Mouse (Mus musculus): Measurements from ENCODE around the gene Acss1. TPM values are rescaled to one million over a fixed set of nuclear protein-coding genes. Genes with fewer than 3 reads are reported as not detected.

Gene Acss1
- polyA plus RNA-seq, 1 experiment from 2014 or later = 26.5 TPM

DNA sequence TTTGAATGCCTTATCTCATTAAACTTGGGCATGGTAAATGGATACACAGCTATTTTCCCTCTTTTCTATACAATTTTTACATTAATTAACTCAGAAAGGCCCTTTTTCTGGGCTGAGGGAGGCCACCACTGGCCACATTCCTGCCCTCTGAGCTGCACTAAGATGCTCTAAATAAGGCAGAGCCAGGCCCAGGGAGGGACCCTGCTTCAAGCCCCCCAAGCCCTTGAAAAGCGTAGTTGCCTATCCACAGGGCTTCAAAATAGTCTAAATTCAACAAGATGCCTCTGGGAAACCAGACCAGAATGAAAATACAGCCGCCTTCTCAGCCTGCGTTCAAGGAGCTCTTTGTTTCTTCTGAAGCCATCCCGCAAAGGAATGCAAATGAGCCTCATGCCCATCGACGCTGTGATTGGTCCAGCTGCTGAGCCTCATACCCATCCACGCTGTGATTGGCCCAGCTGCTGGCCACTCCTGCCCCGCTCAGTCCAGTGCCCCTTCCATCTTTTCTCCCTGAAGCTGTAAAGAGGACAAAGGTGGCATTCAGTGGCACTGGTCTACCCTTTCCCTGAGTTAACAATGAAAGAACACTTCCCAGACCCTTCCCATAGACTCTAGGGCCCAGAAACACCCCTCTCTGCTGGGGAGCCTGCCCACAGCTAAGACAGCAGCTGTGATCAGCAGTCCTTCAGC, 24.4 kb downstream of the Acss1 start:
- H3K36me3 ChIP-seq (ENCODE audit: inconsistent target) = peaks cover 14% of the 10 kb centered on the region
- no peak overlapping the region for H3K4me3 ChIP-seq (ENCODE audit: inconsistent target)
- no peak overlapping the region for H3K27ac ChIP-seq
- 92% methylated on average over 7 of the region's 8 CpGs for WGBS (ENCODE audit: missing documents)
- peaks cover 23% of the 10 kb centered on the region; the same call in 1 of the 2 replicates for H3K79me2 ChIP-seq (ENCODE audit: inconsistent target)

DNA sequence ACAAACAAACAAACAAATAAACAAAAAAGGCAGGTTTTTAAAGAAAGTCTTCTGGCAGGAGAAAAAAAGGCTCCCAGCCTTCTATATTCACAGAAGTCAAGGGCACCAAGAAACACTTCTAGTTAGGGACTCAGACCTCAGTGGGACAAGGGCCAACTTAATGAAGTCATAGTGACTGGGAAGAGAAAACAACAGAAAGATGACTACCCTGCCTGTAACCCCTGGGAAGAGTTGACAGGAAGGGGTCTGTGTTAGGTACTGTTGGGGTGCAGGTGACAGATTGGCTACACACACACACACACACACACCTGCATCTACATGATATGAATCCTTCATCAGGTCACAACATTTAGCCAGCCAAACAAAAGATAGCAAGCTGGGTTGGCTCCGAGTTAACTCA, 25.1 kb downstream of the Acss1 start:
- Histone ChIP-seq H3K27ac (no peak overlapping the region), H3K36me3 (ENCODE audit: inconsistent target) (peaks cover 14% of the 10 kb centered on the region), H3K4me3 (ENCODE audit: inconsistent target) (no peak overlapping the region), H3K79me2 (ENCODE audit: inconsistent target) (peaks cover 23% of the 10 kb centered on the region; the same call in 1 of the 2 replicates)
- WGBS (ENCODE audit: missing documents) = 89% methylated on average over 1 of the region's 1 CpGs

DNA sequence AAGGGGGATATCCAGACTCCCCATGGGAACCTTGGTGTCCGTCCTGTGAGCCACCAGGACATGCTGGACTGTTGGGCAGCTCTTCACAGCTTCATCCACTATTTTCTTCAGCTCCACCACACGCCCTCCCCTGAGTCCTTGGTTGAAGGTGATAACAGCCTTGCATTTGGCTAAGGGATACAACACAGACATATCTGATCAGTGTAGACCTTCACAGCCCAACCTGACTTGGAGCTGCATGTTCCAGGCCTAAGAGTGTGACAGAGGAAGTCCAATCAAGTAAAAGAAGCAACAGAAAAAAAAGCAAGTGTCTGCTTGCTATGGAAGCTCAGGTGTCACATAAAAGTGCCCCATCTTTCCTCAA, 29.9 kb downstream of the Acss1 start:
- no peak overlapping the region for H3K27ac ChIP-seq
- H3K36me3 ChIP-seq (ENCODE audit: inconsistent target) = peaks cover 43% of the 10 kb centered on the region
- no peaks in the 10 kb centered on the region for H3K79me2 ChIP-seq (ENCODE audit: inconsistent target)
- H3K4me3 ChIP-seq (ENCODE audit: inconsistent target) = no peak overlapping the region
- WGBS (ENCODE audit: missing documents) = 100% methylated on average over 2 of the region's 2 CpGs

DNA sequence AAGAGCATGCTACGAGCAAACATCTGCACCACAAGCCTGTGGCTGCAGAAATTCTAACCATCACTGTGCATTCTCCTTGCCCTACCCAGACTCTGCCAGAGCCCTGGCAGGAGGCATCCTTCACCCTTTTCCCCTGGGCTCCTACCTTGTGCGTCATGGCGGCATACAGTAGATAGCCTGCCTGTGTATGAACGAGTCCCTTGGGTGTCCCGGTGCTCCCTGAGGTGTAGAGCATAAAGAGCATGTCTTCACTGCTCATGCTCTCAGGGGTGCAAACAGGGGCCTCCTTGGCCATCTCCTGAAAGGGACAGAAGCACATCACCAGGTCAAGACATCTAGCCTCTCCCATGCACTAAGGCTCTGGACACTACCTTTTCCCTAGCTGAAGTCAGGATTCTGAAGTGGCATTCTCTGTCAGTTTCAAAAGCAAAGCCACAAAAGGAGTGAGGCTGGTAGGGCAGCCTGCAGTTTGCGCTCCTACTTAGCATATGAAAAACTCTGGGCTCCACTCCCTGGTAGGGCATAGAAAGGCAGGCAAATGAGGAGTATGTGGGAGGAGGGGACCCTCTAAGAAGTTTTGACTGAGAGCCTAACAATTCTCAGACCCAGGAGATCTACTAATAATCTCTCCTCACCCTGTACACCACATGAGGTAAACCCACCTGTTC, 30.5 kb downstream of the Acss1 start:
- Histone ChIP-seq H3K79me2 (ENCODE audit: inconsistent target) (no peaks in the 10 kb centered on the region), H3K27ac (no peak overlapping the region), H3K36me3 (ENCODE audit: inconsistent target) (peaks cover 46% of the 10 kb centered on the region), H3K4me3 (ENCODE audit: inconsistent target) (no peak overlapping the region)
- WGBS (ENCODE audit: missing documents) = 89% methylated on average over 6 of the region's 6 CpGs

DNA sequence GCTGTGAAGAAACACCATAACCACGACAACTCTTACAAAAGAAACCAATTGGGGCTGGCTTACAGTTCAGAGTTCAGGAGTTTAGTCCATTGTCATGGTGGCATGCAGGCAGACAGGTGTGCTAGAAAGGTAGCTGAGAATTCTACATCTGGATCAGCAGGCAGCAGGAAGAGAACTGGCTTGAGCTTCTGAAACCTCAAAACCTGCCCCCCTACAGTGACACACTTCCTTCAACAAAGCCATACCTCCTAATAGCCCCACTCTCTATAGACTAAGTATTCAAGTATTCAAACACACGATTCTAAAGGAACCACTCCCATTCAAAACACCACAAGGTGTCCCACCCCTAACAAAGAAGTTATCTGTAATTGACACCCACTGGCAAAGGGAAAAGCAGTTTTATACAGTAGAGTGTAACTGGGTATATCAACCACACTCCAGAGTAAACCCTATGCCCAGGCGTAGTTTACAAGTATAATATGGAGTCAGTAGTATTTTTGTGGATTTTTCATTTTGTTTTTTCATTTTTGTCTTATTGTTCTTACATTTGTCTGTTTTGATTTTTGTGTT, 32.3 kb downstream of the Acss1 start:
- no peak overlapping the region for H3K27ac ChIP-seq
- no peaks in the 10 kb centered on the region for H3K79me2 ChIP-seq (ENCODE audit: inconsistent target)
- peaks cover 37% of the 10 kb centered on the region for H3K36me3 ChIP-seq (ENCODE audit: inconsistent target)
- H3K4me3 ChIP-seq (ENCODE audit: inconsistent target) = no peak overlapping the region
- 94% methylated on average over 3 of the region's 3 CpGs for WGBS (ENCODE audit: missing documents)

DNA sequence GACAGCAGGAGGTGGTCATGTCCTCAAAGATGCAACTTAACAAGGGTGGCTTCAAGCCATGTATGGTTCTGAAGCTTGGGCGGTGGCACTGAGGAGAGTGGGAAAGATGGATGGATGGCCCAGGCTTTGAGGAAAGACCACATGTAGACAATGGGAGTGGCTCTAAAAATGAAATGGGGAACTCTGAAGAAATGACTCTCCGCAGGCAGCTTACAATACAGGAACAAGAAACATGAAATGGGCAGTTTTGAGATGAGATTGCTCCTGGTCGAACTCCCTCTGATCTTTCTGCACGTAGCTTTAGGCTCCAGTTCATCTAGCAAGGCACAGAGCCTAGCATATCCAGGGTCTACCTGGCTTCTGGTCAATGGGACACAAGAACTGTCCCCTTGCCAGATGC, 39.0 kb downstream of the Acss1 start:
- no peak overlapping the region for H3K4me3 ChIP-seq (ENCODE audit: inconsistent target)
- peaks cover 36% of the 10 kb centered on the region for H3K36me3 ChIP-seq (ENCODE audit: inconsistent target)
- 47% methylated on average over 4 of the region's 4 CpGs for WGBS (ENCODE audit: missing documents)
- H3K27ac ChIP-seq = no peak overlapping the region; the same call in 1 of the 2 replicates
- no peaks in the 10 kb centered on the region for H3K79me2 ChIP-seq (ENCODE audit: inconsistent target)

DNA sequence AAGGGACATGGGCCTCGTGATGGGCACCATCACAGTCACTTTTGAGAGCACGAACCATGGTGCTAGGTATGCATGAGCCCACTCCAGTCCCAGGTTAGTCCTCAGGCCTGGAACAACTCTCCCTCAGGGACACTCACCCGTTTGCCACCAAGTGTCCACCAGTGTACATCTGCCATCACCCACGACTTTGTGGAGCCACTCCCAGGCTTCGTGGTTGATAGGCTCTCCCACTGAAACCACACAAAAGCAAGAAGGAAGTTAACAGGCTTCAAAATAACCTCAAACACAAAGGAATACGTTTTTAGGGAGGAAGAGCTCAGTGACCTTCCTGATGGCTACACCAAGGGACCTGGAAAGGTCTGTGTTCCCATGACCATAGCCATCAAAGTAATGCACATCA, 41.2 kb downstream of the Acss1 start:
- Histone ChIP-seq H3K79me2 (ENCODE audit: inconsistent target) (no peaks in the 10 kb centered on the region), H3K27ac (no peak overlapping the region), H3K4me3 (ENCODE audit: inconsistent target) (no peak overlapping the region), H3K36me3 (ENCODE audit: inconsistent target) (peaks cover 36% of the 10 kb centered on the region)
- WGBS (ENCODE audit: missing documents) = 35% methylated on average over 6 of the region's 6 CpGs

DNA sequence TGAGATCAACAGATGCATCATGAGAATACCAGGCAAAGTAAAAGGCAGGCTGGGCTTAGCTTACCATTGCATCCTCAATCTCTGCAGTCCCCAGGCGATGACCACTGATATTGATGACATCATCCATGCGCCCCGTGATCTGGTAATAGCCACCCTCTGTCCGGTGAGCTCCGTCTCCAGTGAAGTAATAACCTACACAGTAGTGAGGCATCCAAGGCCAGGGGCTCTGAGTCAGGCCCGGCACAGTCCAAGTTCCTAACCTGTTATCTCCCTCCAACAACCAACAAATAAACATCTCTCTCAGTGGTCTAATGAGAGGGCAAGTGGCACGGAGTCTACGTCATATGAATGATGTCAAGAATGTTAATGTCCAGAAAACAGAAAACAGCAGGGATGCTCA, 43.4 kb downstream of the Acss1 start:
- WGBS (ENCODE audit: missing documents) = 98% methylated on average over 8 of the region's 8 CpGs
- H3K36me3 ChIP-seq (ENCODE audit: inconsistent target) = peaks cover 36% of the 10 kb centered on the region
- H3K27ac ChIP-seq = no peak overlapping the region
- H3K4me3 ChIP-seq (ENCODE audit: inconsistent target) = no peak overlapping the region
- H3K79me2 ChIP-seq (ENCODE audit: inconsistent target) = no peaks in the 10 kb centered on the region

DNA sequence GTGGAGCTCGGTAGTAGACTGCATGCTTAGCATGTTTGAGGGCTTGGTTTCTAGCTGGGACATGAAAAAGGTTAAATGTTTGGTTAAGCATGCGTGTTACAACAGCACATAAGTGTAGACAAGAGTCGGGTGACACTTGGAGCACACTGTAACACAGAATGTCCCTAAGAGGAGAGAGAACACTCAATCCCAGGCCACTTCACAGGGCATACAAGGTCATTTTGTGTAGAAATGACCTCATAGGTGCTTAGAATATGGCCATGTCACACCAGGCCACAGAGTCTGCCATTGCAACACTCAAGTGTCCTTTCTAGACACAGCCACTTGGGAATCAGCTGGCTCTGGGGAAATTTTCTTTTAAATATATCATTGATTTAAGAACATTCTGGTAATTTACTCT, 44.3 kb downstream of the Acss1 start:
- H3K4me3 ChIP-seq (ENCODE audit: inconsistent target) = no peak overlapping the region
- H3K79me2 ChIP-seq (ENCODE audit: inconsistent target) = no peaks in the 10 kb centered on the region
- peaks cover 45% of the 10 kb centered on the region for H3K36me3 ChIP-seq (ENCODE audit: inconsistent target)
- no peak overlapping the region for H3K27ac ChIP-seq
- WGBS (ENCODE audit: missing documents) = 94% methylated on average over 3 of the region's 3 CpGs

DNA sequence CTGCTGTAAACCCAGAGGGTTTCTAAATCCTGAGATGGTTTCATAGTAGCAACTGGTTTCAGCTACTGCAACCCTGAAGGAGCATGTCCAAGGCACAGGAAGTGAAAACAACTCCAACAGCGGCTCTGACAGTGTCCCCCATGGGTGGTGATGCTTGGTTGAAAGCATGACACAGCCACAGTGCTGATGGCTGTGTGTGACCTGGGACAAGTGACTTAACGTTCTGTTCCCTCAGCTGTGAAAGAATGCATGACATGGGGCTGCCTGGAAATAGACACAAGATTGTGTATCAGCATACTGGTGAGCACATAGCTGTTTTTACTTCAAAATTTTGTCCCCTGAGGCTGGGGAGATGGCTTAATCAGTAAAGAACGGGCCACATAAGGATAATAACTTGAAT, 46.6 kb downstream of the Acss1 start:
- Histone ChIP-seq H3K36me3 (ENCODE audit: inconsistent target) (peaks cover 54% of the 10 kb centered on the region), H3K79me2 (ENCODE audit: inconsistent target) (no peaks in the 10 kb centered on the region), H3K4me3 (ENCODE audit: inconsistent target) (no peak overlapping the region), H3K27ac (no peak overlapping the region)
- WGBS (ENCODE audit: missing documents) = 64% methylated on average over 3 of the region's 3 CpGs

DNA sequence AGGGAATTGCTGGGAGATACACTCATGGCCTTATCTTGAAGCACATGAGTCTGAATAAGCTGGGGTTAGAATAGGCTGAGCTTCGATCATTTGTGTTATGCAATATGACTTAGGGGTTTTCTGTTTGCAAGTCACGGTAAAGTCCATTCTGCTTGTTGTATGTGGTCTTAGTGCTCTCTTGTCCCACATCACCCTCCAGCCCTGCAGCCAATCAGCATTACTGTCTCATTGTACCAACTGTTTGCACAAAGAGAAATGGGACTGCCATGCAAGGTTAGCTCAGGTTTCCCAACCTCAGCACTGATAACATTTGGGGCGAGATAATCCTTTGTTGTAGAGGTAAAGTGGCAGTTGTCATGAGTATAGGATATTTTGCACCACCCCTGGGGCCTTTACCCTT, 58.2 kb downstream of the Acss1 start:
- H3K79me2 ChIP-seq (ENCODE audit: inconsistent target) = peaks cover 31% of the 10 kb centered on the region
- H3K27ac ChIP-seq = no peak overlapping the region

DNA sequence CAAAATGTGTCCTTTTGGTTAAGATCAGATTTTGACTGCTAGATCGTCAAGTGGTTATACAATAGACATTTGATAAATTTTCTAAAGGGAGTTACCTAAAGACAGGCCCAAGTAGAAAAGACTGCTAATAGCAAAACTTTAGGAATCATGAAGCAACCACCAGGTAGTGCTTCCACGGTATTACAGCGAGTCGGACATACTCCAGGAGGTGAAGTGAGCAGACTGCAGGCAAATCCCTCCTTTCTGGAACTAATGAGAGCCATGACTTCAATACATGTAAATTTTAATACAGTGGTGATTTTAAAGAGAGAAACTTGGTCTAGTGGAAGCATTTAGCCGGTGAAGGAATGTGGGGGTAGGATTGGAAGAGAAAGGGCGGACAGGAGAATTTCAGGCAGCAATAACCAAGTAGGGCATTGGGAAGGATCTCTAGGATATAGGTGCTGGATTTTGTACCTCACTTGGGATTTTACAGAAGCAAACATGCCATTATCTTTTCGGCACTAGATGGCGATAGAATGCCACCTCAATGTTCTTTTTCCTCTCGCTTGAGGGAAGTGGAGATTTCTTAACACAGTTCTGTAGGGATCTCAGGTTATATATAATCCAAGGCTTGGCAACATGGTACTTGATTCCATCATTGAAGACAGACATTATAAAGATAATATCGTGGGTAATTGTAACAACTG, 59.3 kb downstream of the Acss1 start:
- Histone ChIP-seq H3K36me3 (ENCODE audit: inconsistent target) (no peaks in the 10 kb centered on the region), H3K79me2 (ENCODE audit: inconsistent target) (peaks cover 42% of the 10 kb centered on the region), H3K4me3 (ENCODE audit: inconsistent target) (peak overlapping the region; percentile 95), H3K27ac (peak overlapping the region; percentile 51)
- WGBS (ENCODE audit: missing documents) = 1% methylated on average over 10 of the region's 10 CpGs

More for the DNA sequence above, 58.2 kb downstream of the Acss1 start:
- Histone ChIP-seq H3K4me3 (ENCODE audit: inconsistent target) (no peak overlapping the region), H3K36me3 (ENCODE audit: inconsistent target) (no peaks in the 10 kb centered on the region)
- 61% methylated on average over 3 of the region's 3 CpGs for whole genome bisulfite sequencing (ENCODE audit: missing documents)

DNA sequence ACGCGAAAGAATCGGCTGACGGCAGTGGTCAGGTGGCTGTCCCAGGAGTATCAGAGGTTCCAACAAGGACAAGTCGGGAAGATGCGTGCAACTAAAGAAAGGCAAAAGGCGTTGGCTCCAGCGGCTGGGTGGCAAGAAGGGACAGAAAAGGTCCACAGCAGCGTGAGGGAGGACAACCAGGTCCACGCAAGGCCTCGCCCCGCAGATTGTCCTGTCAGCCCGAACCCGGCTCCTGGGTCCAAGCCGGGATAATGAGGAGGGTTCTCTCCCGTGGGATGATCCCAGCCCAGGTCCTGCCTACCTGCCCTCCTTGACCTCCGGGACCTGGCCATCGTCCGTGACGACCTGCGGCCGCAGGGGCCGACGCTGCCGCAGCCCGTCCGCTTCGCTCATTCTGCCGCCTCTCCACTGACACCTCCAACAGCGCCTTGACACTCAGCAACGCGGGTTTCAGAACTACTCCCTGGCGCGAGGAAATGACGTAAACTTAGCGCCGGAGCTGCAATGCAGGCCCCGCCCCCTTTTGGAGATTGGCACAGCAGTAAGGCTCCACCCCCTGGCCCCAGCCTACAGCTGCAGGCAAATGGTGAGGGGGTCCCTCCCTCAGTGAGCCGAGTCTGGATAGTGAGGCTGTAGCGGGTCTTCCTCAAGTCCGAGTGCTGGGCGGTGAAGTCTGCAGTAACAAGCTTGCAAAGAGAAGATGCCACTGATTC, 60.1 kb downstream of the Acss1 start, which contains the start of gene Apmap:
Gene Apmap, minus strand, starts transcription at position 481 of the 713 bp plus-strand sequence.
- Histone ChIP-seq H3K27ac (peak within 1 kb of the TSS; percentile 51), H3K4me3 (ENCODE audit: inconsistent target) (peak within 1 kb of the TSS; percentile 95), H3K79me2 (ENCODE audit: inconsistent target) (peaks cover 49% of the 10 kb centered on the region), H3K36me3 (ENCODE audit: inconsistent target) (no peaks in the 10 kb centered on the region)
- WGBS (ENCODE audit: missing documents) = under 1% methylated on average over 40 of the region's 42 CpGs

DNA sequence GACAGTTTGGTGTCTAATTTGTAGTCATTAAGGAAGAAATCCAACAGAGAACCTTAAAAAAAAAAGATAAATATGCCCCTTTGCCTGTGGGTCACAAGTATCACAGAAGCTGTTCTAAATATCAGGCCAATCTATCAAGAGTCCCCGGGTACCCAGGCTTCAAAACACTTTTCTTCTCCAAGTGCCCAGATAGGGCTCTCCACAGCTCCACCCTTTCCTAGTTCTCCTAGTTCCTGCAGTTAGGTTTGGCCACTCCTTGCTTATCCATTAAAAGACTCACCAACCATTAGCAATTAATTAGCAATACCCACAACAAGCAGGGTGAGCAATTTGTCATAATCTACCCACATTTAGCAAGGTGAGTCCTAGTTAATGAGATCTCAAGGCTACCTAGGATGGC, 61.2 kb downstream of the Acss1 start:
- Histone ChIP-seq H3K4me3 (ENCODE audit: inconsistent target) (no peak overlapping the region), H3K27ac (no peak overlapping the region), H3K36me3 (ENCODE audit: inconsistent target) (no peaks in the 10 kb centered on the region), H3K79me2 (ENCODE audit: inconsistent target) (peaks cover 60% of the 10 kb centered on the region)
- 80% methylated on average over 1 of the region's 1 CpGs for WGBS (ENCODE audit: missing documents)
